Mouse (Mus musculus): Measurements from ENCODE around the gene Aldh18a1.

DNA sequence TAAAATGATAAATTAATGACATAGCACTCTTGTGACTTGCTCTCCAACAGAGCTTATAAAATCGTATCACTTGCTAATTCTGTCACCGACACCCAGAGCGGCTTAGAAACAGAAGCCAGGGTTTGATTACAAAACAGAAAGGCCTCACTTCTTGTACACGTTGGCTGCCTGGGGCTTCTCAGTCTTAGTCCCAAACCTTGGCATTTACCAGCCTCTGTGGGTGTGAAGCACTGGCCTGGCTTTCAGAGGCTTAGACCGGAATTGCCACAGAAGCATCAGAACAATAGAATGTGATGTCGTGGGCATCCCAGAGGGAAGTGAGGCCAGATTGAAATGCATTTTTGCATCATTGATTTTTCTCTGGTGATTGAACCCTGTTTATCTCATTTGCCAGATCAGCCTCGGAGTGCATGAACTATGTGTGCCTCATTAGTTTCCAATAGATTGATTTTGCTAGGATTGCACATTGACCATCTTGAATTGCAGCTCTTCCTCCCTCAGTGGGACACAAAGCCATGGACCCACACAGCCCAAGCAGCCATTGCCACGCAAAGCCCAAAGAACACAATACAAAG is 64.7 kb downstream of the Aldh18a1 start:
- TF ChIP-seq CTCF (IDR thresholded peaks at IDR 0.05; ENCODE audit: low read depth) (no peak), EP300 (IDR thresholded peaks at IDR 0.05; ENCODE audit: low read depth) (no peak)

Data from liver, embryonic 14.5 days (tissue).